Mouse (Mus musculus) neural tube, embryonic 10.5 days (tissue): ENCODE measurements around the gene Casc3.
A peak's percentile ranks its signal among the peaks of the same experiment; 100 is the strongest.
"Not testable (repeated sequence)": the region's sequence is repeated elsewhere in the genome, so short reads cannot be mapped to it uniquely, and the experiment has no call there.

Source experiments
- DNase-seq: peaks from one replicate; pipeline ENCODE4 v3.0.0-alpha.2; 2017; ENCODE audit warnings: low spot score; ENCODE audit errors: extremely low spot score

Casc3 gene

GRCm38 (mm10) chr11:98789219-98789807 is 15.4 kb upstream of the Casc3 start:
- no peak for DNase-seq

- no peak for DNase-seq
Observed at GRCm38 (mm10) chr11:98789824-98790223, 14.9 kb upstream of the Casc3 start.

GRCm38 (mm10) chr11:98790631-98791205 is 14.0 kb upstream of the Casc3 start:
- DNase-seq: no peak

GRCm38 (mm10) chr11:98791448-98791847 is 13.3 kb upstream of the Casc3 start:
- DNase-seq: no peak

- DNase-seq: no peak
Observed at GRCm38 (mm10) chr11:98792081-98792480, 12.6 kb upstream of the Casc3 start.

GRCm38 (mm10) chr11:98794469-98795014 is 10.2 kb upstream of the Casc3 start:
- DNase-seq: no peak

GRCm38 (mm10) chr11:98795015-98795713 is 9.5 kb upstream of the Casc3 start, which contains the start of gene Msl1:
Msl1 (plus strand) TSS chr11:98795516.
- DNase-seq: peak; percentile 94

- DNase-seq: no peak
Observed at GRCm38 (mm10) chr11:98795714-98796514, 8.8 kb upstream of the Casc3 start.

- peak; percentile 84 for DNase-seq
Observed at GRCm38 (mm10) chr11:98796515-98797216, 8.0 kb upstream of the Casc3 start.

- no peak for DNase-seq
Observed at GRCm38 (mm10) chr11:98797306-98797705, 7.4 kb upstream of the Casc3 start.

GRCm38 (mm10) chr11:98797909-98798308 is 6.8 kb upstream of the Casc3 start:
- no peak for DNase-seq

- DNase-seq: no peak
Observed at GRCm38 (mm10) chr11:98808417-98808816, 3.7 kb downstream of the Casc3 start.

GRCm38 (mm10) chr11:98809457-98810290 is 5.0 kb downstream of the Casc3 start:
- DNase-seq: peak; percentile 97

- no peak for DNase-seq
Observed at GRCm38 (mm10) chr11:98810686-98811085, 6.0 kb downstream of the Casc3 start.

GRCm38 (mm10) chr11:98816706-98817239 is 12.1 kb downstream of the Casc3 start:
- DNase-seq: no peak

- no peak for DNase-seq
Observed at GRCm38 (mm10) chr11:98820968-98821367, 16.3 kb downstream of the Casc3 start.

GRCm38 (mm10) chr11:98826071-98826470 is 21.4 kb downstream of the Casc3 start:
- DNase-seq: not testable (repeated sequence)

GRCm38 (mm10) chr11:98827877-98828276 is 23.2 kb downstream of the Casc3 start:
- DNase-seq: no peak

- no peak for DNase-seq
Observed at GRCm38 (mm10) chr11:98829091-98829775, 24.5 kb downstream of the Casc3 start.
